Mouse (Mus musculus) embryonic facial prominence, embryonic 10.5 days (tissue): ENCODE measurements around the gene Wdr70. TPM values are rescaled to one million over a fixed set of nuclear protein-coding genes. Genes with fewer than 3 reads are reported as not detected.
"Not testable (repeated sequence)": the region's sequence is repeated elsewhere in the genome, so short reads cannot be mapped to it uniquely, and the experiment has no call there.

ENCODE experiments used
- DNase-seq: peaks from one replicate; pipeline ENCODE4 v3.0.0-alpha.2; 2017; ENCODE audit warnings: low spot score
- H3K27ac ChIP-seq: fragments of 300-500 bp; sonication (generic); replicated peaks from 2 replicates; pipeline ENCODE4 v1.5.1; 2016; ENCODE audit warnings: mild to moderate bottlenecking
- H3K27me3 ChIP-seq: fragments of 300-500 bp; sonication (generic); replicated peaks from 2 replicates; pipeline ENCODE4 v1.6.1; 2016; ENCODE audit warnings: low read depth, mild to moderate bottlenecking; ENCODE audit not compliant: poor library complexity, severe bottlenecking
- H3K36me3 ChIP-seq: fragments of 300-500 bp; sonication (generic); replicated peaks from 2 replicates; pipeline ENCODE4 v1.6.1; 2016; ENCODE audit warnings: mild to moderate bottlenecking, moderate library complexity
- H3K4me1 ChIP-seq: fragments of 300-500 bp; sonication (generic); 2 replicates; pipeline ENCODE4 v1.6.1; 2016
- H3K4me3 ChIP-seq: fragments of 300-500 bp; sonication (generic); 2 replicates; pipeline ENCODE4 v1.5.1; 2016; ENCODE audit warnings: mild to moderate bottlenecking, moderate library complexity
- H3K9me3 ChIP-seq: fragments of 300-500 bp; sonication (generic); 2 replicates; pipeline ENCODE4 v1.6.1; 2016; ENCODE audit warnings: mild to moderate bottlenecking
- WGBS: fragments of 180-500 bp; shearing (Covaris S2); methylation state at CpG from one replicate; pipeline ENCODE4 v1.1.7; 2016; 5-methylcytosine and 5-hydroxymethylcytosine counted together
- polyA plus RNA-seq: library from polyadenylated mRNA; unstranded; fragments of >200 nt; fragmentation: Nextera tagmentation; extraction: Ambion mirVana; gene quantifications from 2 replicates; pipeline ENCODE4 v1.2.1, GENCODE M21; 2016

The Wdr70 gene
- polyA plus RNA-seq, 1 experiment from 2014 or later = 78.6 TPM

DNA sequence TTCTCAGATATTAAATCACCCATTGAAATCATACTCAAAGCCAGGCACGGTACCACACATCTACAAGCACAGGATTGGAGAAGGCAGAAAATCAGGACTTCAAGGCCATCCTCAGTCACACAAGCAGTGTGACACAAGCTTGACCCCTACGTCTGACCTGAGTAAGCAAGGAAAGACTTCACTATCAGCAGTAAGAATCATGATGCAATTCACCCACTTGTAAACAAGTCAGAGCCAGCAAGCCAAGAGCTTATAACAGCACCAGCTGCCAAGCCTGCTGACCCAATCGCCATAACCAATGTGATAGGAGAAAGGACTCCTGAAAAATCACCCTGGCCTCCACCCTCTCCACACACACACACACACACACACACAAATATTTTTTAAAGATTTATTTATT lies 10.3 kb downstream of the Wdr70 start:
- Histone ChIP-seq H3K36me3 (peaks cover 53% of the 10 kb centered on the region), H3K4me3 (no peak overlapping the region), H3K27me3 (no peaks in the 10 kb centered on the region), H3K4me1 (no peaks in the 10 kb centered on the region), H3K27ac (no peak overlapping the region), H3K9me3 (no peaks in the 10 kb centered on the region)
- DNase-seq = no peak
- WGBS = 85% methylated on average over 3 of the region's 3 CpGs

DNA sequence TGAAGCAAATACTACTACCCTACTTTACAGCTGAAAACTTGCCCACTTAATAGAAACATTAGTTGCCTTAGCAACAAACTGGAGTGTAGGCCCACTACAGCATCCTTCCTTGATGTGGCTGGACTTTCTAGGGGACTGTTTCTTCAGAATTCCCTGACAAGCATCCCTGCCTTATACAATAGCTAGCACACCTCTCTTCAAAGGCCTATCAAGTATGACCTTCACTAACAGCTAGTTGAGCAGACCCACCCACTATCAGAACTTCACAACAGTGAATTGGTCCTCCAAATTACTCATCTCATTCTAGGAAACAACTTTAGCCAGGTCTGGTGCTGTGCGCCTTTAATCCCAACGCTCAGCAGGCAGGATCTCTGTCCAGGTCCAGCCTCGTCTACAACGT lies 11.7 kb downstream of the Wdr70 start:
- H3K36me3 ChIP-seq = peaks cover 41% of the 10 kb centered on the region
- H3K27me3 ChIP-seq = no peaks in the 10 kb centered on the region
- 95% methylated on average over 4 of the region's 4 CpGs for WGBS
- no peak overlapping the region for H3K27ac ChIP-seq
- no peak for DNase-seq
- no peak overlapping the region for H3K4me3 ChIP-seq
- H3K9me3 ChIP-seq = no peaks in the 10 kb centered on the region
- no peaks in the 10 kb centered on the region for H3K4me1 ChIP-seq

DNA sequence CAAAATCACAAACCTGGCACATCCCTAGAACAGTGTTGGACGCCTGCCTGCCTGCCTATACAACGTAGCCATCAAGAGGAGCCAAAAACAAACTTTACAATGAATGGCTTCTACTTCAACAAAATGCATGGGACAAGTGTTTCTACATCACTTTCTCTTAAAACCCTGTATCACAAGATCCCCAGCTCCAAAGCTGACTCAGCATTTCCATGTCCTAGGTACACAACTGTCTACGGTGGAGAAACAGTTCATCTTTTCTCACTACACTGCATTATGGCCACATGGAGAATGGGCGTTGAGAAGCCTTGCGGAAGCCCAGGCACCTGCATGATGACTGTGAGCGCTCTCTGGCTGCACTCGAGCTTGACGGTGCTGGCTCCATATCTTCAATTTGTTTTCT lies 16.9 kb downstream of the Wdr70 start:
- Histone ChIP-seq H3K36me3 (peaks cover 55% of the 10 kb centered on the region), H3K4me1 (no peaks in the 10 kb centered on the region), H3K27me3 (no peaks in the 10 kb centered on the region), H3K4me3 (no peak overlapping the region), H3K27ac (no peak overlapping the region), H3K9me3 (no peaks in the 10 kb centered on the region)
- WGBS = 91% methylated on average over 8 of the region's 8 CpGs
- no peak for DNase-seq

DNA sequence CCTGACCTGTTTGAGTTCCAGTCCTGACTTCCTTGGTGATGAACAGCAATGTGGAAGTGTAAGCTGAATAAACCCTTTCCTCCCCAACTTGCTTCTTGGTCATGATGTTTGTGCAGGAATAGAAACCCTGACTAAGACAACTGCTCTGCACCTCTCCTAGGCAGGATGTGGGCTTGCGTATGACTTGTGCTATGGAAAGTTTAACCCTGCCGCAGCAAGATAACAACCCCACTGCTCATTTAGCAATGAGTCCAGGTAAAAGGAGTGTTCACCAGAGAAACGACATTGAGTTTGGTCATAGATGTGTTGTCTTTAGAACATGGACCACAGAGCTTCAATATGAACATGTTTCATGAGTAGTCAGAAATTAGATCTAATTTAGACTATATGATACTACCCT lies 25.9 kb downstream of the Wdr70 start:
- H3K27ac ChIP-seq, H3K4me3 ChIP-seq, H3K4me1 ChIP-seq, DNase-seq, H3K27me3 ChIP-seq, H3K9me3 ChIP-seq: not testable (repeated sequence)
- peaks cover 77% of the 10 kb centered on the region for H3K36me3 ChIP-seq
- WGBS = 94% methylated on average over 3 of the region's 3 CpGs

DNA sequence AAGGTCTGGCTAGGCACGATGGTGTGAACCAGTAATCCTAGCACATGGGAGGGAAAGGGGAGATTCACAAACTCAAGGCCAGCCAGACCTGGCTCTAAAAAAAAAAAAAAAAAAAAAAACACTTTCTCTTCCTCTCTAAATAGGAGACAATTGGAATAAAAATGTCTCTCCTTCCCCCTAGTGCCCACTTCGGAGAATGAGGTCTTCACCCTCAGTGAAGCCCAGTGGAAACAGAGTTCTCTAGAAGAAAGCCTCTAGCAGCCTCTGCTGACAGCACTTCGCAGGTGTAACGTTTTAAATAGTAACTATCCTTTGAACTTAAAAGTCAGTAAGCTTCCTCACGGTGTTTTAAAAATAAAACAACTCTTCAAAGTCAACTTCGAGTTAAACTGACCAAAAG lies 33.8 kb downstream of the Wdr70 start:
- H3K36me3 ChIP-seq = peaks cover 62% of the 10 kb centered on the region
- 86% methylated on average over 6 of the region's 6 CpGs for WGBS
- DNase-seq = no peak

DNA sequence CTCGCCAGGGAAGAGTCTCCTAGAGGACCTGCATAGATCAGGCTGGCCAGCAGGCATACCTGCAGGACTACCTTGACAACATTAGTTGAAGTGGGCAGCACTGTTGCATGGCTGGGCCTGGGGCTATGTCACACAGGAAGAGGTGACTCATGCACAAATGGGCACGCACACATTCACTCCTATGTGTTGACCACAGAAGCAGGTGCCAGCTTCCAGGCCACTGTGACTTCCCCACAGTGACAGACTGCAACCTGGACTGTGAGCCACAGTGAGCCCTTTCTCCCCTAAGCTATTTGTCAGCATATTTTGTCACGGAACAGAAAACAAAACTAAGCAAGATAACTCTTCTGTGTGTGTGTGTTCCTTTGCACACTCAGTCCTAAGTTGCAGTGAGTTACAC lies 47.8 kb downstream of the Wdr70 start:
- H3K27ac ChIP-seq = no peak overlapping the region
- peaks cover 31% of the 10 kb centered on the region for H3K36me3 ChIP-seq
- no peak for DNase-seq
- WGBS = 94% methylated on average over 3 of the region's 3 CpGs
- no peak overlapping the region for H3K4me3 ChIP-seq
- no peaks in the 10 kb centered on the region for H3K9me3 ChIP-seq
- no peaks in the 10 kb centered on the region for H3K27me3 ChIP-seq
- no peaks in the 10 kb centered on the region for H3K4me1 ChIP-seq

More for the DNA sequence above, 33.8 kb downstream of the Wdr70 start:
- H3K27ac ChIP-seq = no peak overlapping the region
- H3K27me3 ChIP-seq = no peaks in the 10 kb centered on the region
- no peaks in the 10 kb centered on the region for H3K4me1 ChIP-seq
- no peak overlapping the region for H3K4me3 ChIP-seq
- H3K9me3 ChIP-seq = no peaks in the 10 kb centered on the region

DNA sequence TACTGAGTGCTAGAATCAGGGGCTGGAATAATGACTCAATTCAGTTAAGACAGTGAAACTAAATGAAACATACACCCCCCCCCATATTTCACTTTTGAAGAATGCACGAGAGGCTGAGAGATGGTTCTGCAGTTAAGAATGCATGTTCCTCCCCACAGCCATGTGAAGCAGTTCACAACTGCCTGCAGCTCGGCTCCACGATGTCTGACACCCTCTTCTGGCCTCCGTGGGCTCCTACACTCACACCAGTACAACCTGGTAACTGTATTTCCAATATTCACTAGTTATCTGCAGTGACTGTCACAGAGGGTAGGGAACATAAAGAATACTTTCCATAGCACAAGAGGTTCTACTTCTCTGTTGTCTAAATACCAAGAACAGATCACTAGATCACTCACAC lies 59.2 kb downstream of the Wdr70 start:
- WGBS = 76% methylated on average over 4 of the region's 4 CpGs
- Histone ChIP-seq H3K9me3 (no peaks in the 10 kb centered on the region), H3K27me3 (no peaks in the 10 kb centered on the region), H3K36me3 (peaks cover 35% of the 10 kb centered on the region), H3K4me1 (no peaks in the 10 kb centered on the region), H3K27ac (no peak overlapping the region), H3K4me3 (no peak overlapping the region)
- DNase-seq = no peak

DNA sequence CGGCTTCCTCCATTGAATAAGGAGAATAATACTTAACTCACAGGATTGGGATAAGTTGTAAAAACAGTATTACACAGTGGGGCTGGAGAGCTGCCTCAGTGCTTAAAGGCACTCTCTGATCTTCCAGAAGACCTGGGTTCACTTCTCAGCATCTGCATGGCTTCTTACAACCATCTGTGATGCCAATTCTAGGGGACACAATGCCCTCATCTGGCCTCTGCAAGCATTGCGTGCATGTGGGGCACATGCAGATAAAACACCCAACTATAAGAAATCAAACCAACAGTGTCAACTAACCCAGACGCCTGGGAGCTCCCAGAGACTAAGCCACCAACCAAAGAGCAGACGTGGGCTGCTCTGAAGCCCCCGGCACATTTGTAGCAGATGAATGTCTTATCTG lies 60.6 kb downstream of the Wdr70 start:
- H3K4me1 ChIP-seq = no peaks in the 10 kb centered on the region
- 86% methylated on average over 5 of the region's 5 CpGs for WGBS
- peaks cover 37% of the 10 kb centered on the region for H3K36me3 ChIP-seq
- no peak overlapping the region for H3K27ac ChIP-seq
- DNase-seq = no peak
- H3K4me3 ChIP-seq = no peak overlapping the region
- H3K9me3 ChIP-seq = no peaks in the 10 kb centered on the region
- H3K27me3 ChIP-seq = no peaks in the 10 kb centered on the region

DNA sequence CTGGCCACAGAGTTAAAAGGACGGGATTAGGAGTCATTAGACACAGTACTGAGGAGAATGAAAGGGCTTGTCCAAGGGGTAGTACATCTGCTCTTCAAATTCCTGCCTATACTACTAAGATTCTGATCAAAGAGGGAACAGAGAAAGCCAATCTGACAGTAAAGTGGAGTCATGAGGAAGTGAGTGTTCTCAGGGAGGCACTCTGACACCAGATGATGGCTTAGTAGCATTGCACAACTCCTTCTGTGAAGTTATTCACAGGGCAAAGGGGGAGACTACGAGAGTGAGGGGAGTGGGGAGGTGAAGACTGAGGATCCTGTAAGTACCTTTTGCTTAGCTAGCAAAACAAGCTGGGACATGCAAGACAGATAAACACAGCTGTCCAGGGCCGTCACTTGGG lies 61.2 kb downstream of the Wdr70 start:
- 76% methylated on average over 3 of the region's 3 CpGs for WGBS
- no peak overlapping the region for H3K4me3 ChIP-seq
- H3K27ac ChIP-seq = no peak overlapping the region
- no peaks in the 10 kb centered on the region for H3K4me1 ChIP-seq
- no peaks in the 10 kb centered on the region for H3K9me3 ChIP-seq
- H3K27me3 ChIP-seq = no peaks in the 10 kb centered on the region
- DNase-seq = no peak
- H3K36me3 ChIP-seq = peaks cover 35% of the 10 kb centered on the region

DNA sequence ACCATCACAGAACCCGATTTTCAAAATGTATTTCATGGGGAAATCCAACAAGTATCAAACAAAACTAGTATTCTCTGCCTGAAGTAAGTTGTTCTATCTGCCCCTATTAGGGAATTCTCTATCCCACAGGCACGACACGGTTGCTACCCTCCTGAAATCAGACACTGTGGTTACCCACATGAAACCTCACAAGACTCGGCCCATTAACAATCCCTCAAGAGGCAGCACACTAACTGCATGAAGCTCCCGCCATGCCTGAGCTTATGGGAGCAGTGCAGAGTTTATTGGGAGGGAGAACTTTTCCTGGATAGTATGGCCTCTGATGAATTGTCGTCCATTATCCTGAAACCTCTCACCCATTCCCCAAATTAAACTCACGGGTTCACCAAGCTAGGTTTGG lies 67.8 kb downstream of the Wdr70 start:
- Histone ChIP-seq H3K27me3 (no peaks in the 10 kb centered on the region), H3K4me3 (no peak overlapping the region), H3K4me1 (no peaks in the 10 kb centered on the region), H3K36me3 (peaks cover 18% of the 10 kb centered on the region), H3K9me3 (no peaks in the 10 kb centered on the region), H3K27ac (no peak overlapping the region)
- no peak for DNase-seq
- WGBS = 83% methylated on average over 7 of the region's 7 CpGs

DNA sequence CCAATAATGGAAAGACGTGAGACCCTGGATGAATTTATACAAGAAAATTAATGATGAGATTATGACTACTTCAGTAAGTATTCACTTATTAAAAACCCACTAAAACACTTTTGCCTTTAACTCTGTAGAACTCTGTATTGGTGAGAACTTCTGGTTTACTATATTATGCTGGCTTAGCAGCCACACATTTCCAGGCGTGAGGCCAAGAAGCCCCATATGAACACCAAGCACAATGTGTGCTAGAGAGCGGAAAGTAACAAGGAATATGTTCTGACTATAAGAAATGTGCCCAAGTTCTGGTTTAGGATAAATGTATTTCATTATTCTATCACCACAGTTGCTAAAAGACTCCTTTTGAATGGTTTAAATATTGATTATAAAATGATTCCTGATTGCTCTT lies 68.4 kb downstream of the Wdr70 start:
- WGBS = 95% methylated on average over 3 of the region's 3 CpGs
- no peaks in the 10 kb centered on the region for H3K27me3 ChIP-seq
- no peaks in the 10 kb centered on the region for H3K4me1 ChIP-seq
- H3K36me3 ChIP-seq = peaks cover 18% of the 10 kb centered on the region
- H3K27ac ChIP-seq = no peak overlapping the region
- DNase-seq = no peak
- H3K4me3 ChIP-seq = no peak overlapping the region
- no peaks in the 10 kb centered on the region for H3K9me3 ChIP-seq

DNA sequence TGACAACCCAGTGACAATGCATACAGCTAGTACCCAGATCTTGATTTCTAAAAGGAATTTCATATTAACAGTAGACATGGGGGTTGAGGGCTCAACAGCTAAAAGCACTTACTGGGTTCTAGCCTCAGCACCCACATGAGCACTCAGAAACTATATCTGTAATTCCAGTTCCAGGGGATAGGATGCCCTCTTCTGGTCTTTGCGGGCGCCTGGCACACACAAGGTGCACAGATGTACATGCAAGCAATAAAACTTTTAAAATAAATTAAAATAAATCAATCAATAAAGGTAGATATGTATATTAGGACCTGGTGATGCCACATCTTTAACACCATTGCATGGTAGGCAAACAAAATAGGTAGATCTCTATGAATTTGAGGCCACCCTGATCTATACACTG lies 71.5 kb downstream of the Wdr70 start:
- Histone ChIP-seq H3K4me3 (no peak overlapping the region), H3K9me3 (no peaks in the 10 kb centered on the region), H3K36me3 (no peaks in the 10 kb centered on the region), H3K4me1 (no peaks in the 10 kb centered on the region), H3K27me3 (no peaks in the 10 kb centered on the region), H3K27ac (no peak overlapping the region)
- DNase-seq = no peak
- WGBS = 98% methylated on average over 2 of the region's 2 CpGs

DNA sequence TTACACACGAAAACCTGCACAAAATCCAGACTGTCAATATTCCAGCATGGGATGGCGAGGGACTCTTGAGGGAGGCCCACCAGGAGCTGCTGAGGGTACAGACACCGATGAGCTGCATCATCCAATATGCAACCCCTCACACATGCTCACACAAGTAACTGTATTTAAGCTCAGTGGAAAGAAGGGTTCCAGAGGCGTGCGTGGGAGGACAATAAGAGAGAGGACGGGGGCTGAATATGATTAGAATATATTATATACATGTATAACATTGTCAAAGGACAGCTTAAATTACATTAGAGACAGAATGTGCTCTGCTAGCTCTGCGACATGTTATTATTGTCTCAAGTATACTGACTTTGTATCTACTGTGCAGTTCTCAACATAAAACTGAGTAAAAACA lies 87.6 kb downstream of the Wdr70 start:
- WGBS = 95% methylated on average over 7 of the region's 7 CpGs

DNA sequence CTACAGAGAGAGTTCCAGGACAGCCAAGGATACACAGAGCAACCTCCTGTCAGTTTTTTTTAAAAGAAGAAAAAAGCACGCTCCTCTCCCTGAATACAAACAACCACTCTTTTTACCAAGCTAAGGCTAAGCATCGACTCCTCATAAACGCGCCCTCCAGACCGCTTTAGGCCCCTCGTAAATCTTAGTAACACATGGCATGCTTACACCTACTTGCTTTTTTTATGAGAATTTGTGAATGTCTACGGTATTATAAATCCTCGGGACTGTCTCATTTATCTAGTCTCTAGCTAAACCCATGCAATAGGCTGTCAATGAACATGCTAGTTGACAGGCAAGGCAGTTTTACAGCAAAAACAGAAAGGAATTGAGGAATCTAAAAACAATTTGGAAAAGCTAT lies 91.6 kb downstream of the Wdr70 start:
- Histone ChIP-seq H3K27me3 (no peaks in the 10 kb centered on the region), H3K4me3 (no peak overlapping the region), H3K4me1 (no peaks in the 10 kb centered on the region), H3K36me3 (no peaks in the 10 kb centered on the region), H3K27ac (no peak overlapping the region), H3K9me3 (no peaks in the 10 kb centered on the region)
- DNase-seq = no peak
- 93% methylated on average over 8 of the region's 8 CpGs for WGBS

More for the DNA sequence above, 87.6 kb downstream of the Wdr70 start:
- Histone ChIP-seq H3K27me3 (no peaks in the 10 kb centered on the region), H3K27ac (no peak overlapping the region), H3K9me3 (no peaks in the 10 kb centered on the region), H3K4me3 (no peak overlapping the region), H3K4me1 (no peaks in the 10 kb centered on the region), H3K36me3 (no peaks in the 10 kb centered on the region)
- DNase-seq = no peak
